Mouse (Mus musculus): Measurements from ENCODE around the gene Smarcal1. TPM values are rescaled to one million over a fixed set of nuclear protein-coding genes. Genes with fewer than 3 reads are reported as not detected.
A peak's percentile ranks its signal among the peaks of the same experiment; 100 is the strongest.

Gene Smarcal1
- 16.6 and 19.5 TPM in 2 replicates for polyA plus RNA-seq (2015; fragmentation: Nextera tagmentation; extraction: Ambion mirVana)

- peak within 1 kb of the TSS; percentile 79 for H3K27ac ChIP-seq
- no peaks in the 10 kb centered on the region for H3K9me3 ChIP-seq (replicated peaks)
- WGBS = under 1% methylated on average over 25 of the region's 25 CpGs
- peaks cover 10% of the 10 kb centered on the region for H3K4me1 ChIP-seq (replicated peaks)
- peaks cover 26% of the 10 kb centered on the region; the same call in 1 of the 2 replicates for H3K36me3 ChIP-seq
- H3K9ac ChIP-seq = peak within 1 kb of the TSS; percentile 60
- H3K27me3 ChIP-seq = peaks cover 4% of the 10 kb centered on the region; the same call in 1 of the 2 replicates
- H3K4me2 ChIP-seq = peak within 1 kb of the TSS; percentile 71
- peak; percentile 98 for ATAC-seq (replicated peaks; ENCODE audit: insufficient number of reproducible peaks, insufficient read depth, low FRiP score, low read depth)
- H3K4me3 ChIP-seq = peak within 1 kb of the TSS; percentile 62
Measured at GRCm38 (mm10) chr1:72582947-72583731, at the start of gene Smarcal1. Gene Smarcal1, plus strand, starts transcription at chr1:72583251.

GRCm38 (mm10) chr1:72533439-72533838 is 49.6 kb upstream of the Smarcal1 start:
- Histone ChIP-seq H3K9me3 (replicated peaks) (no peaks in the 10 kb centered on the region), H3K36me3 (no peaks in the 10 kb centered on the region), H3K4me3 (no peak overlapping the region), H3K9ac (no peak overlapping the region), H3K4me2 (no peak overlapping the region), H3K27me3 (peaks cover 61% of the 10 kb centered on the region), H3K27ac (no peak overlapping the region), H3K4me1 (replicated peaks) (peaks cover 14% of the 10 kb centered on the region)
- ATAC-seq (replicated peaks; ENCODE audit: insufficient number of reproducible peaks, insufficient read depth, low FRiP score, low read depth) = no peak

DNA sequence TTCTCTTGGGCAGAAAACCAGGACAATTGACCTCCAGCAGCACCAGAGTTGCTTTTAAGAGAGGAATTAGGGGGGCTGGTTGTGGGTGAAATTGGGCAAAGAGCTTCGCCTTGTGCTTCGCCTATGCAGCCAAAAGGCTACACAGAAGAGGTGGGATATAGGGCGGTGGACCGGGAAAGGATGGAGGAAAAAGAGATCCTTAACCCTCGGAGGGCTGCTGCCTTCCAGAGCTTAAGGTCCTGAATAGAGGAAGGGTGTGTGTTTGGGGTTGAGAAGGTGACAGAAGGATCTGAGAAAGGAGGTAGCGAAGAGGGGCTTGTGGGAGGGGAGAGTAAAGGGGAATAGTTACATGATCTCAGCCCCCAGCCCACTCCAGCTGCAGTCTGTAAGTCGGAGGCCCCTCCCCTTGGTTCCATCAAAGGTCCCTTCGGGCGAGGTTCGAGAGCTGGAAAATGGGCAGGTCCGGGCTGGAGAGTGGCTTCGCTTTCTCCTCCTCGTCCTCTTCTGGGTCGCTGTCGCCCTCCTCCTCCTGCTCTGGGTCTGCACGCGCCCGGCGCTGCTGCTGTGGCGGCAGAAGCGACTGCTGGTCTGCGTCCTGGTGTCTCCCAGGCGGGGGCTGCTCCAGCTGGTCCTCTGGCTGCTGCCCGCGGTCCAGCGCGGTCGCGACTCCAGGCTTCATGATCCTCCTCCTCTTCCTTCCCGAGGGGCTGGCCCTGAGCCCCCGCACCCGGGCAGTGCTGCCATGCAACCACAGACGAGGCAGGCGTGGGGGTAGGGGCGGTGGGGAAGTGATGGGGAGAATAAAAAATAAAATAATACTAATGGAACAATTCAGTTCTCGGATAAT is 47.1 kb upstream of the Smarcal1 start:
- WGBS = 3% methylated on average over 35 of the region's 36 CpGs
- H3K4me1 ChIP-seq (replicated peaks) = peaks cover 14% of the 10 kb centered on the region
- H3K36me3 ChIP-seq = no peaks in the 10 kb centered on the region
- H3K9me3 ChIP-seq (replicated peaks) = no peaks in the 10 kb centered on the region
- peak overlapping the region; percentile 36 for H3K4me3 ChIP-seq
- no peak for ATAC-seq (replicated peaks; ENCODE audit: insufficient number of reproducible peaks, insufficient read depth, low FRiP score, low read depth)
- peak overlapping the region; percentile 62 for H3K4me2 ChIP-seq
- no peak overlapping the region for H3K27ac ChIP-seq
- no peak overlapping the region for H3K9ac ChIP-seq
- peaks cover 58% of the 10 kb centered on the region for H3K27me3 ChIP-seq

DNA sequence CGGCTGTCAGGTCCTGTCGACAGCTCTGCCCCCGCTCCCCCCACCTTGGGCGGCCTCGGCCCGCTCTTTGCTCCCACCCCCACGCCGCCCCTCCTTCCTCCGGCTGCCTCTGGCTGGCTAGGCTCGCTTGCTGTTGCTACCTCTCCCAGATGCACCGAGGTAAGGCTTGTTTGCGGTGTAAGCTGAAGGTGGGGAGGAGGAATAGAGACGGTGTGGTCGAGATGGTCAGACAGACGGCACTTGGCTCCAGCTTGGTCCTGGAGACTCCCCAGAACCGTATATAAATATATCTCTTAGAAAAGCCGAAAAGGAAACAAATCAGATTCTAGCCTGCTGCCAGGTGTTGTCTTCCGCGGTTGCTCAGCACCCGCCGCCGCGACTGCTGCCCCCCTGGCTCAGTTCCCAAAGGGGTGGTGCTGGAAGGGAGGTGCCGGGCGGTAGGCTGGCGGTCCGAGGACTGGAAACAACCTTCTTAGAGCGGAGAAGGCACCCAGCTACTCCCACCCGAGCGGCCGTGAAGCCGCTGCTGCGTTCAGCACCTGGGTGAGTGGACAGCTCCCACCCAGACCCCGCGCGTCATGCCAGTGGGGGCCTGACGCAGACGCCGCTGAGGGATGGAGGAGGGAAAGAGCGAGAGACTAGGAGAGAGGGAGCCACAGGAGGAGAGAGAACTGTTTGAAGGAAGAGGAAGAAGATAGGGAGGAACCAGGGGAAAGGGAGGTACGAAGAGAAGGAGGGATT is 46.3 kb upstream of the Smarcal1 start, which contains the start of gene March4:
TSS of gene March4 (minus strand) at position 320 of the 741 bp plus-strand sequence.
- Histone ChIP-seq H3K9ac (no peak within 1 kb of the TSS), H3K4me2 (peak within 1 kb of the TSS; percentile 62), H3K4me1 (replicated peaks) (peaks cover 14% of the 10 kb centered on the region), H3K36me3 (no peaks in the 10 kb centered on the region), H3K27me3 (peaks cover 50% of the 10 kb centered on the region), H3K4me3 (peak within 1 kb of the TSS; percentile 36), H3K27ac (no peak within 1 kb of the TSS), H3K9me3 (replicated peaks) (no peaks in the 10 kb centered on the region)
- WGBS = 1% methylated on average over 41 of the region's 41 CpGs
- peak; percentile 60 for ATAC-seq (replicated peaks; ENCODE audit: insufficient number of reproducible peaks, insufficient read depth, low FRiP score, low read depth)

- no peak for ATAC-seq (replicated peaks; ENCODE audit: insufficient number of reproducible peaks, insufficient read depth, low FRiP score, low read depth)
- WGBS = 78% methylated on average over 5 of the region's 5 CpGs
- no peaks in the 10 kb centered on the region for H3K36me3 ChIP-seq
- no peaks in the 10 kb centered on the region for H3K9me3 ChIP-seq (replicated peaks)
- peaks cover 14% of the 10 kb centered on the region for H3K4me1 ChIP-seq (replicated peaks)
- no peak overlapping the region for H3K4me2 ChIP-seq
- H3K9ac ChIP-seq = no peak overlapping the region
- no peak overlapping the region for H3K4me3 ChIP-seq
- no peak overlapping the region for H3K27ac ChIP-seq
- H3K27me3 ChIP-seq = peaks cover 47% of the 10 kb centered on the region
Measured at GRCm38 (mm10) chr1:72538266-72538665, 44.8 kb upstream of the Smarcal1 start.

DNA sequence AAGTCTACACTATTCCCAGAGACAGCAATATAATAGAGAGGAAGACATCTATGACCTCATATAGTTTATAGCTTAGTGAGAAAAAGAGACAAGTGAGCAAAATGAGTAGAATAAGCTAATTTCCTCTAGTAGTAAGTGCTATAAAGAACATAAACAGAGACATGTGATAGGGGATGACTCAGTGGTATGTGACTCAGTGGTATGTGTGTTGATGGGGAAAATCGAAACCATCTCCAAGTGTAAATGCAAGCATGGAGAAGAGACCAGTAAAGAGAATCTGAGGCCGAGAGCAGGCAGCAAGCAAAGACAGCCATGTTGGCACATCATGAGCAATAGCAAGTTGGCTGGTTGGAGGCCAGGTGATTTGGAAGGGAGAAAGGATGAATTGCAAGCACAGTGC is 32.7 kb upstream of the Smarcal1 start:
- Histone ChIP-seq H3K27ac (no peak overlapping the region), H3K9ac (no peak overlapping the region), H3K36me3 (no peaks in the 10 kb centered on the region), H3K27me3 (no peaks in the 10 kb centered on the region), H3K4me1 (replicated peaks) (no peaks in the 10 kb centered on the region), H3K9me3 (replicated peaks) (no peaks in the 10 kb centered on the region), H3K4me2 (no peak overlapping the region), H3K4me3 (no peak overlapping the region)
- ATAC-seq (replicated peaks; ENCODE audit: insufficient number of reproducible peaks, insufficient read depth, low FRiP score, low read depth) = no peak
- WGBS = 75% methylated on average over 2 of the region's 2 CpGs

- Histone ChIP-seq H3K36me3 (no peaks in the 10 kb centered on the region), H3K4me3 (no peak overlapping the region), H3K4me2 (no peak overlapping the region)
Measured at GRCm38 (mm10) chr1:72556471-72556870, 26.6 kb upstream of the Smarcal1 start.

GRCm38 (mm10) chr1:72558625-72559024 is 24.4 kb upstream of the Smarcal1 start:
- no peaks in the 10 kb centered on the region for H3K4me1 ChIP-seq (replicated peaks)
- no peak for ATAC-seq (replicated peaks; ENCODE audit: insufficient number of reproducible peaks, insufficient read depth, low FRiP score, low read depth)
- no peaks in the 10 kb centered on the region for H3K27me3 ChIP-seq
- H3K36me3 ChIP-seq = no peaks in the 10 kb centered on the region
- no peaks in the 10 kb centered on the region for H3K9me3 ChIP-seq (replicated peaks)
- H3K4me2 ChIP-seq = no peak overlapping the region
- WGBS = 64% methylated on average over 2 of the region's 2 CpGs
- H3K4me3 ChIP-seq = no peak overlapping the region
- H3K9ac ChIP-seq = no peak overlapping the region
- no peak overlapping the region for H3K27ac ChIP-seq

More at GRCm38 (mm10) chr1:72556471-72556870, 26.6 kb upstream of the Smarcal1 start:
- Histone ChIP-seq H3K4me1 (replicated peaks) (no peaks in the 10 kb centered on the region), H3K27ac (no peak overlapping the region), H3K27me3 (no peaks in the 10 kb centered on the region), H3K9me3 (replicated peaks) (no peaks in the 10 kb centered on the region), H3K9ac (no peak overlapping the region)
- no peak for ATAC-seq (replicated peaks; ENCODE audit: insufficient number of reproducible peaks, insufficient read depth, low FRiP score, low read depth)
- WGBS = 65% methylated on average over 3 of the region's 3 CpGs

DNA sequence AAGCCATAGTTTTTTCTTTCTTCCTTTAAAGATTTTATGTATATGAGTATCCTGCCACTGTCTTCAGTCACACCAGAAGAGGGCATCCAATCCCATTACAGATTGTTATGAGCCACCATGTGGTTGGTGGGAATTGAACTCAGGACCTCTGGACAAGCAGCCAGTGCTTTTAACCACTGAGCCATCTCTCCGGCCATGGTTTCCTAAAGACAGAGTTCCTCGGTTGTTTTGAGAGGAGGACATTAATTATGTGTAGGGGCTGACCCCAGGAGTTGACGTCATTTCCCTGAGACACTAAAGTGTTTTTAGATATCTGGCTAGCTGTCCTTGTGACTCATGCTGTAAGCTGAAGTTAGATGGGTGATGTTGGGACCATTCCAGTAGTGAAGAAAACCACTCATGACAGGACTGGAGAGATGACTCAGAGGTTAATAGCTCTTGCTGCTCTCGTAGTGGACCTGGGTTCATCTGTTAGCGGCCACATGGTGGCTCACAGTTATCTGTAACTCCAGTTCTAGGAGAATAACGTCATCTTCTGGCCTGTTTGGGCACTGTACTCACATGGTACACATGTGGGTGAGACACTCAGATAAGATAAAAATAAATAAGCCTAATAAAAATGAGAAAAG is 18.6 kb upstream of the Smarcal1 start:
- Histone ChIP-seq H3K9ac (no peak overlapping the region), H3K27ac (no peak overlapping the region), H3K4me3 (no peak overlapping the region), H3K4me1 (replicated peaks) (no peaks in the 10 kb centered on the region), H3K9me3 (replicated peaks) (no peaks in the 10 kb centered on the region), H3K4me2 (no peak overlapping the region), H3K36me3 (no peaks in the 10 kb centered on the region), H3K27me3 (no peaks in the 10 kb centered on the region)
- WGBS = 47% methylated on average over 6 of the region's 6 CpGs
- no peak for ATAC-seq (replicated peaks; ENCODE audit: insufficient number of reproducible peaks, insufficient read depth, low FRiP score, low read depth)

- Histone ChIP-seq H3K27ac (no peak overlapping the region), H3K4me1 (replicated peaks) (no peaks in the 10 kb centered on the region), H3K36me3 (no peaks in the 10 kb centered on the region), H3K4me2 (no peak overlapping the region), H3K9me3 (replicated peaks) (no peaks in the 10 kb centered on the region), H3K4me3 (0 out of 2 replicates have a peak overlapping the region, but pooled peaks have one; percentile 6), H3K27me3 (no peaks in the 10 kb centered on the region), H3K9ac (no peak overlapping the region)
- ATAC-seq (replicated peaks; ENCODE audit: insufficient number of reproducible peaks, insufficient read depth, low FRiP score, low read depth) = no peak
- WGBS = 29% methylated on average over 9 of the region's 9 CpGs
Measured at GRCm38 (mm10) chr1:72567056-72567455, 16.0 kb upstream of the Smarcal1 start.
